Mouse (Mus musculus) heart, adult 2 months (tissue): Measurements from ENCODE around the gene Olfr654. TPM values are rescaled to one million over a fixed set of nuclear protein-coding genes. Genes with fewer than 3 reads are reported as not detected.

ENCODE experiments used
- DNase-seq, 2 experiments: peaks; one replicate each; pipeline ENCODE4 v3.0.0; 2021
- H3K27ac ChIP-seq: fragments of 200-600 bp; 2 replicates; pipeline ENCODE4 v1.8.1; 2022
- H3K27me3 ChIP-seq: fragments of 200-500 bp; 2 replicates; pipeline ENCODE4 v1.6.1; 2012; ENCODE audit warnings: mild to moderate bottlenecking, low read length, inconsistent platforms, mixed read lengths; ENCODE audit not compliant: control insufficient read depth, insufficient read depth
- H3K36me3 ChIP-seq: fragments of 200-500 bp; 2 replicates; pipeline ENCODE4 v1.6.1; 2012; ENCODE audit warnings: low read length, inconsistent platforms; ENCODE audit not compliant: control insufficient read depth, insufficient read depth
- H3K4me1 ChIP-seq: fragments of 200-500 bp; 2 replicates; pipeline ENCODE4 v1.6.1; 2011; ENCODE audit warnings: low read length; ENCODE audit not compliant: control insufficient read depth, insufficient read depth
- H3K4me3 ChIP-seq: fragments of 200-600 bp; 2 replicates; pipeline ENCODE4 v1.8.1; 2022
- H3K79me2 ChIP-seq: fragments of 200-500 bp; replicated peaks from 2 replicates; pipeline ENCODE4 v1.6.1; 2012; ENCODE audit warnings: mild to moderate bottlenecking, inconsistent platforms, low read length, moderate library complexity, mixed read lengths; ENCODE audit not compliant: control insufficient read depth, insufficient read depth
- H3K9ac ChIP-seq: fragments of 200-500 bp; 2 replicates; pipeline ENCODE4 v1.6.1; 2012; ENCODE audit warnings: low read depth, mild to moderate bottlenecking, control low read depth, inconsistent platforms, low read length, mixed read lengths
- CTCF ChIP-seq: fragments of 200-600 bp; IDR thresholded peaks from 2 replicates; pipeline ENCODE4 v1.8.1; 2022; ENCODE audit warnings: antibody characterized with exemption, mild to moderate bottlenecking, moderate library complexity
- EP300 ChIP-seq: fragments of 200-500 bp; IDR thresholded peaks from 2 replicates; pipeline ENCODE4 v1.6.1; 2011; ENCODE audit warnings: low read depth, low read length, control low read depth; ENCODE audit not compliant: insufficient read depth
- POLR2A ChIP-seq: fragments of 200-500 bp; IDR thresholded peaks from 2 replicates; pipeline ENCODE4 v1.6.1; 2011; ENCODE audit warnings: mild to moderate bottlenecking, low read depth, low read length, control low read depth; ENCODE audit not compliant: insufficient read depth
- intact Hi-C: fragments of 180-260 bp; cut with DNase I; formaldehyde crosslinking; loops from one replicate; pipeline ENCODE4 v1.15.1; 2025
- polyA plus RNA-seq: library from polyadenylated mRNA; depleted of rRNA; stranded (reverse); fragments of >200 nt; gene quantifications from 2 replicates; pipeline ENCODE4 v1.2.3, GENCODE M21; 2012; rRNA removed
- total RNA-seq, 2 experiments: library from RNA; stranded (reverse); gene quantifications; 2 replicates each; pipeline ENCODE4 v1.2.3; 2021

Olfr654 gene
- total and polyA plus RNA-seq, 3 experiments: not detected

DNA sequence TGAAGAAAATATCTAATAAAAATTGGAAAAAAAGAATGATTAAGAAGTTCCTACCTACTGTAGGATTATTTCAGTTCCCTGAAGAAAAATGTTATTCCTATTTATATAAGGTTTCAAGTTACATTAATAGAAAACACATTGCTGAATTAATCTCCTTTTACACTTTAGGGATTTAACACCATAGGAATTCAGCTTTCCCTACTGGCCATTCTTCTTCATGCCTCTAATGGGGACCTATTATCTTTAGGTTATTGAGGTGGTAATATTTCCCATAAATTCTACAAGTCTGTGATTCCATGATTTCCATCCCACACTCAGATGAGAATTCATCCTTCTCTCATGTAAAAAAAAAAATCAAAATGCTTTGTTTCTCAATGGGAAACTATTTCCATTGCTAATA is 37.7 kb downstream of the Olfr654 start, which contains the start of gene Olfr657:
Gene Olfr657 (plus strand): TSS at position 301 of the 400 bp plus-strand sequence.
- Histone ChIP-seq H3K9ac (no peak within 1 kb of the TSS), H3K36me3 (no peaks in the 10 kb centered on the region), H3K79me2 (no peaks in the 10 kb centered on the region), H3K4me3 (no peak within 1 kb of the TSS), H3K27ac (no peak within 1 kb of the TSS), H3K4me1 (no peaks in the 10 kb centered on the region), H3K27me3 (no peaks in the 10 kb centered on the region)
- no peak for DNase-seq
- no peak for TF ChIP-seq EP300
- no peak for TF ChIP-seq CTCF
- TF ChIP-seq POLR2A: no peak
- intact Hi-C loops: no loop called here

Other genes with a start within 250 kb of the Olfr654 start
- 1 to 10 TPM; 4.1 to 5.5 TPM for gene Trim12c, start 233.7 kb upstream of the Olfr654 start, total RNA-seq
- gene Trim12c, start 233.7 kb upstream of the Olfr654 start, polyA plus RNA-seq: 2.6 and 4.2 TPM in 2 replicates
- gene Trim30b, start 217.1 kb upstream of the Olfr654 start, total RNA-seq: under 1 TPM; 0.14 to 0.23 TPM
- 0.21 and 0.23 TPM in 2 replicates for gene Trim30b, start 217.1 kb upstream of the Olfr654 start, polyA plus RNA-seq
- gene Trim30c, start 186.2 kb upstream of the Olfr654 start, total RNA-seq: under 1 TPM; 0.18 to 0.20 TPM
- 0.08 and 0.18 TPM in 2 replicates for gene Trim30c, start 186.2 kb upstream of the Olfr654 start, polyA plus RNA-seq
- 1 to 10 TPM; 3.5 to 3.6 TPM for gene Trim30a, start 121.8 kb upstream of the Olfr654 start, total RNA-seq
- gene Trim30a, start 121.8 kb upstream of the Olfr654 start, polyA plus RNA-seq: 2.6 and 5.3 TPM in 2 replicates
- gene Trim30d, start 79.2 kb upstream of the Olfr654 start, total RNA-seq: under 1 TPM; 0.37 to 0.75 TPM
- gene Trim30d, start 79.2 kb upstream of the Olfr654 start, polyA plus RNA-seq: 0.62 and 0.76 TPM in 2 replicates
- gene Olfr651, start 36.9 kb upstream of the Olfr654 start, total RNA-seq: not detected
- gene Olfr651, start 36.9 kb upstream of the Olfr654 start, polyA plus RNA-seq: not detected in 2 replicates
- gene Olfr652, start 26.1 kb upstream of the Olfr654 start, total RNA-seq: not detected
- gene Olfr652, start 26.1 kb upstream of the Olfr654 start, polyA plus RNA-seq: not detected in 2 replicates
- gene Olfr653, start 9.7 kb upstream of the Olfr654 start, total RNA-seq: not detected
- gene Olfr653, start 9.7 kb upstream of the Olfr654 start, polyA plus RNA-seq: not detected in 2 replicates
- not detected for gene Olfr655, start 14.8 kb downstream of the Olfr654 start, total RNA-seq
- not detected in 2 replicates for gene Olfr655, start 14.8 kb downstream of the Olfr654 start, polyA plus RNA-seq
- not detected for gene Olfr656, start 26.9 kb downstream of the Olfr654 start, total RNA-seq
- not detected in 2 replicates for gene Olfr656, start 26.9 kb downstream of the Olfr654 start, polyA plus RNA-seq
- gene Olfr657, start 37.8 kb downstream of the Olfr654 start, total RNA-seq: not detected
- gene Olfr657, start 37.8 kb downstream of the Olfr654 start, polyA plus RNA-seq: not detected in 2 replicates
- gene Olfr658, start 60.3 kb downstream of the Olfr654 start, total RNA-seq: not detected
- gene Olfr658, start 60.3 kb downstream of the Olfr654 start, polyA plus RNA-seq: not detected in 2 replicates
- gene Olfr659, start 79.7 kb downstream of the Olfr654 start, total RNA-seq: not detected
- not detected in 2 replicates for gene Olfr659, start 79.7 kb downstream of the Olfr654 start, polyA plus RNA-seq
- gene Olfr661, start 99.5 kb downstream of the Olfr654 start, total RNA-seq: not detected
- gene Olfr661, start 99.5 kb downstream of the Olfr654 start, polyA plus RNA-seq: not detected in 2 replicates
- gene Usp17le, start 190.4 kb downstream of the Olfr654 start, total RNA-seq: not detected
- gene Usp17le, start 190.4 kb downstream of the Olfr654 start, polyA plus RNA-seq: not detected in 2 replicates